Mouse (Mus musculus) CH12.LX (cell line): ENCODE measurements at regions not wholly inside any gene's neighbourhood (a gene's known extent, or its start where the extent isn't known, plus 50 kb on each side); places are given as distances from the start of the nearest gene placed in this dataset.

Experiments used
- DNase-seq: peaks from one replicate; pipeline ENCODE4 v3.0.0-alpha.2; 2013; ENCODE audit errors: extremely low read depth
- H3K27ac ChIP-seq: 2 replicates; pipeline ENCODE4 v1.5.1; 2012; ENCODE audit warnings: low read depth, mild to moderate bottlenecking, control low read depth, moderate library complexity; ENCODE audit not compliant: insufficient read depth
- H3K27me3 ChIP-seq: replicated peaks from 2 replicates; pipeline ENCODE3; 2012; ENCODE audit warnings: inconsistent platforms
- H3K36me3 ChIP-seq, 2 experiments: replicated peaks in 1 of 2; 2 replicates each; pipeline versions ENCODE3 to v1.6.1; 2012; ENCODE audit warnings: inconsistent platforms in 1 of 2, low read length in 1 of 2, mild to moderate bottlenecking in 1 of 2, mixed read lengths in 1 of 2, moderate library complexity in 1 of 2; ENCODE audit not compliant: control insufficient read depth in 1 of 2, insufficient read depth in 1 of 2
- H3K4me1 ChIP-seq, 2 experiments: 2 replicates each; pipeline ENCODE4 v1.6.1; 2012; ENCODE audit warnings: inconsistent platforms in 1 of 2, moderate library complexity in 1 of 2; ENCODE audit not compliant: insufficient read depth in 2 of 2, control insufficient read depth in 1 of 2
- H3K4me2 ChIP-seq: 2 replicates; pipeline ENCODE4 v1.6.1; 2012; ENCODE audit warnings: low read depth, mild to moderate bottlenecking, control low read depth; ENCODE audit not compliant: poor library complexity, insufficient read depth, severe bottlenecking
- H3K4me3 ChIP-seq, 3 experiments: fragments of 150-350 bp in 1 of 3; sonication (generic) in 1 of 3; replicated peaks in 1 of 3; 2 replicates each; pipeline versions ENCODE3 to v1.5.1; 2011 to 2012; ENCODE audit warnings: low read depth in 2 of 3, low read length in 2 of 3, mild to moderate bottlenecking in 2 of 3, moderate library complexity in 2 of 3, control low read depth in 1 of 3, improper control_type of control experiment in 1 of 3, inconsistent platforms in 1 of 3, mixed read lengths in 1 of 3; ENCODE audit not compliant: poor library complexity in 1 of 3
- H3K79me2 ChIP-seq: replicated peaks from 2 replicates; pipeline ENCODE4 v1.6.1; 2012; ENCODE audit warnings: mild to moderate bottlenecking, moderate library complexity; ENCODE audit not compliant: control insufficient read depth, poor library complexity, insufficient read depth, severe bottlenecking; ENCODE audit errors: extremely low read depth
- H3K9ac ChIP-seq: 2 replicates; pipeline ENCODE4 v1.6.1; 2012; ENCODE audit warnings: low read depth, mild to moderate bottlenecking, control low read depth, moderate library complexity; ENCODE audit not compliant: insufficient read depth
- H3K9me3 ChIP-seq: replicated peaks from 2 replicates; pipeline ENCODE3; 2012; ENCODE audit warnings: low read length, inconsistent platforms, mixed read lengths
- CHD1 ChIP-seq: IDR thresholded peaks from 2 replicates; pipeline ENCODE4 v1.6.1; 2012; ENCODE audit warnings: low read depth, low read length, improper control_type of control experiment, inconsistent platforms
- E2F4 ChIP-seq: IDR thresholded peaks from 2 replicates; pipeline ENCODE4 v1.6.1; 2011; ENCODE audit warnings: low read depth, low read length, improper control_type of control experiment; ENCODE audit not compliant: insufficient replicate concordance
- ELF1 ChIP-seq: IDR thresholded peaks from 2 replicates; pipeline ENCODE4 v1.6.1; 2014; ENCODE audit warnings: low read depth, mild to moderate bottlenecking, inconsistent platforms, low read length, improper control_type of control experiment
- EP300 ChIP-seq: IDR thresholded peaks from 2 replicates; pipeline ENCODE4 v1.6.1; 2011; ENCODE audit warnings: low read length, improper control_type of control experiment
- HCFC1 ChIP-seq: IDR thresholded peaks from 2 replicates; pipeline ENCODE4 v1.6.1; 2012; ENCODE audit warnings: low read depth, mild to moderate bottlenecking, inconsistent platforms, low read length, improper control_type of control experiment
- JUN ChIP-seq: IDR thresholded peaks from 2 replicates; pipeline ENCODE4 v1.6.1; 2011; ENCODE audit warnings: low read depth, mild to moderate bottlenecking, low read length, improper control_type of control experiment, moderate library complexity; ENCODE audit not compliant: insufficient read depth
- JUND ChIP-seq: conservative IDR thresholded peaks from 2 replicates; pipeline ENCODE4 v1.6.1; 2011; ENCODE audit warnings: low read depth, low read length, improper control_type of control experiment
- KAT2A ChIP-seq: IDR thresholded peaks from 2 replicates; pipeline ENCODE4 v1.6.1; 2012; ENCODE audit warnings: low read length, improper control_type of control experiment, inconsistent platforms; ENCODE audit not compliant: insufficient replicate concordance
- MAFK ChIP-seq: IDR thresholded peaks from 2 replicates; pipeline ENCODE4 v1.6.1; 2011; ENCODE audit warnings: low read length, improper control_type of control experiment; ENCODE audit not compliant: insufficient replicate concordance
- MAX ChIP-seq: IDR thresholded peaks from 2 replicates; pipeline ENCODE4 v1.6.1; 2011; ENCODE audit warnings: low read length, improper control_type of control experiment
- MAZ ChIP-seq: IDR thresholded peaks from 2 replicates; pipeline ENCODE4 v1.6.1; 2012; ENCODE audit warnings: low read depth, mild to moderate bottlenecking, inconsistent platforms, low read length, improper control_type of control experiment, moderate library complexity
- MXI1 ChIP-seq: IDR thresholded peaks from 2 replicates; pipeline ENCODE4 v1.6.1; 2011; ENCODE audit warnings: mild to moderate bottlenecking, low read depth, low read length, improper control_type of control experiment
- MYC ChIP-seq: IDR thresholded peaks from 2 replicates; pipeline ENCODE4 v1.6.1; 2011; ENCODE audit warnings: low read depth, mild to moderate bottlenecking, improper control_type of control experiment, low read length
- NRF1 ChIP-seq: IDR thresholded peaks from 2 replicates; pipeline ENCODE4 v1.6.1; 2014; ENCODE audit warnings: low read depth, mild to moderate bottlenecking, inconsistent platforms, low read length, improper control_type of control experiment, moderate library complexity
- PAX5 ChIP-seq: IDR thresholded peaks from 2 replicates; pipeline ENCODE4 v1.6.1; 2012; ENCODE audit warnings: low read length, inconsistent platforms, mixed read lengths
- RAD21 ChIP-seq: IDR thresholded peaks from 2 replicates; pipeline ENCODE4 v1.6.1; 2011; ENCODE audit warnings: low read depth, mild to moderate bottlenecking, low read length, improper control_type of control experiment, moderate library complexity
- RCOR1 ChIP-seq: conservative IDR thresholded peaks from 2 replicates; pipeline ENCODE4 v1.6.1; 2012; ENCODE audit warnings: low read depth, mild to moderate bottlenecking, inconsistent platforms, low read length, improper control_type of control experiment
- SIN3A ChIP-seq: IDR thresholded peaks from 2 replicates; pipeline ENCODE4 v1.6.1; 2012; ENCODE audit warnings: low read length, improper control_type of control experiment, inconsistent platforms
- SMC3 ChIP-seq: IDR thresholded peaks from 2 replicates; pipeline ENCODE4 v1.6.1; 2011; ENCODE audit warnings: low read depth, low read length, improper control_type of control experiment
- TBP ChIP-seq: conservative IDR thresholded peaks from 2 replicates; pipeline ENCODE4 v1.6.1; 2011; ENCODE audit warnings: low read depth, low read length, improper control_type of control experiment
- UBTF ChIP-seq: IDR thresholded peaks from 2 replicates; pipeline ENCODE4 v1.6.1; 2012; ENCODE audit warnings: low read depth, mild to moderate bottlenecking, inconsistent platforms, low read length, improper control_type of control experiment, moderate library complexity
- USF1 ChIP-seq: IDR thresholded peaks from 2 replicates; pipeline ENCODE4 v1.6.1; 2014; ENCODE audit warnings: low read depth, mild to moderate bottlenecking, inconsistent platforms, low read length, improper control_type of control experiment
- USF2 ChIP-seq: conservative IDR thresholded peaks from 2 replicates; pipeline ENCODE4 v1.6.1; 2011; ENCODE audit warnings: low read depth, low read length, improper control_type of control experiment
- ZMIZ1 ChIP-seq: IDR thresholded peaks from 2 replicates; pipeline ENCODE4 v1.6.1; 2012; ENCODE audit warnings: low read depth, mild to moderate bottlenecking, inconsistent platforms, low read length, improper control_type of control experiment
- dilution Hi-C: fragments of 300-500 bp; cut with MboI; formaldehyde crosslinking; loops from 2 replicates; pipeline ENCODE4 v1.14.3; 2020; ENCODE audit warnings: low sequenced_read_pairs; ENCODE audit not compliant: extremely low pct_unique_long_range_greater_than_20kb, extremely low pct_ligation_motif_present
- in situ Hi-C: fragments of 300-500 bp; cut with MboI; formaldehyde crosslinking; loops from 3 replicates; pipeline ENCODE4 v1.14.3; 2019; ENCODE audit warnings: low sequenced_read_pairs, low pct_ligation_motif_present, low pct_unique_long_range_greater_than_20kb, mixed read lengths

DNA sequence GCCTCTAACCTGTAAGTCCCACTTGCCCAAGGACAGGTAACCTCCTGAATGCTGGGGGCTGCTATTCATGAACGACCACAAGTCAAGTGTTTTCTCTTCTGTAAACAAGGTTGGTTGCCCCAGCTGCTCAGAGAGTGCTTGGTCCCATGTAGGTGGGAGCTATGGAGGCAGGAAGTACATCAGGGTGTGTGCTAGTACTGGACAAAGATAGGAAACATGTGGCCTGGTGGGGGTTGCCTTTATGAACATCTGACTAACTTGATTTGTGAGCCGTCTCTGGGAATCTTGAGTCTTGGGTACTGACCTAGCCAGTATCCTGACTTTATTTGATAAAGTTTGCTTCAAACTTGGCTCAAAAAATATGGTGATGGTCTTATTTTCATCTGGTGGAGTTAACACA lies 121.3 kb upstream of the Dhrs4 start:
- dilution Hi-C loops = no loop called here
- no peak for DNase-seq
- Histone ChIP-seq H3K4me1 (no peaks in the 10 kb centered on the region), H3K4me3 (no peak overlapping the region), H3K27ac (no peak overlapping the region), H3K79me2 (no peaks in the 10 kb centered on the region), H3K27me3 (no peaks in the 10 kb centered on the region), H3K9ac (no peak overlapping the region), H3K4me2 (no peak overlapping the region), H3K9me3 (no peaks in the 10 kb centered on the region), H3K36me3 (no peaks in the 10 kb centered on the region)
- in situ Hi-C loops = no loop called here
- TF ChIP-seq ZMIZ1 = no peak
- no peak for TF ChIP-seq MYC
- no peak for TF ChIP-seq KAT2A
- no peak for TF ChIP-seq JUND
- no peak for TF ChIP-seq UBTF
- no peak for TF ChIP-seq USF2
- no peak for TF ChIP-seq EP300
- no peak for TF ChIP-seq RCOR1
- TF ChIP-seq SIN3A = no peak
- no peak for TF ChIP-seq TBP
- no peak for TF ChIP-seq JUN
- TF ChIP-seq MAZ = no peak
- no peak for TF ChIP-seq MAX
- TF ChIP-seq NRF1 = no peak
- TF ChIP-seq CHD1 = no peak
- no peak for TF ChIP-seq PAX5
- TF ChIP-seq MXI1 = no peak

DNA sequence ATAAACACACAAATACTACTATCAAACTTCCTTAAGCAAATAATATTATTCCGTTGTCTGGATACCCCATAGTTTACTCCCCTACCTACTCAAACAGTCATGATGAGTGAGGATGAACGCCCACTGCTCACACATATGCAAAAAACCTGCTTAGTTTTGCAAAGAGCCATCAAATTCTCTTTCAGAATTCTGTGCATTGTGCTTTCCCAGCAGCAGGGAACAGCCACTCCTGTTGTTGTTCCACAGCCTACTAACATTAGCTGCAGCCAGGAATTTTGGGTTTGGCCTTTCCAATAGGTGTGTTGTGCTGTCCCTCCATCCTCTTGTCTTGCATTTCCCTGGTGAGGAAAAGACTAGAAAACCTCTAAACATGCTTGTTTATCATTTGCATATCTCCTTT lies 120.1 kb upstream of the Dhrs4 start:
- H3K9me3 ChIP-seq = no peaks in the 10 kb centered on the region
- in situ Hi-C loops (no loop called here), dilution Hi-C loops (no loop called here)
- no peak overlapping the region for H3K27ac ChIP-seq
- no peak overlapping the region for H3K4me3 ChIP-seq
- TF ChIP-seq MAFK (no peak), JUN (no peak), MXI1 (no peak), MAX (no peak), RAD21 (no peak), USF1 (no peak), SMC3 (no peak), ELF1 (no peak), USF2 (no peak), HCFC1 (no peak), MAZ (no peak), E2F4 (no peak), RCOR1 (no peak), ZMIZ1 (no peak)
- no peak for DNase-seq
- H3K79me2 ChIP-seq = no peaks in the 10 kb centered on the region
- no peak overlapping the region for H3K4me2 ChIP-seq
- H3K36me3 ChIP-seq = no peaks in the 10 kb centered on the region
- H3K4me1 ChIP-seq = no peaks in the 10 kb centered on the region
- no peaks in the 10 kb centered on the region for H3K27me3 ChIP-seq
- no peak overlapping the region for H3K9ac ChIP-seq
